Mouse (Mus musculus) kidney, adult 18-20 months (tissue): ENCODE measurements around the gene Rasgef1b.

Experiments used
- DNase-seq: peaks from one replicate; pipeline ENCODE4 v3.0.0; 2021

Rasgef1b gene

GRCm38 (mm10) chr5:99279016-99279757 lies 449.7 kb downstream of the Rasgef1b start:
- DNase-seq: no peak

GRCm38 (mm10) chr5:99278364-99278763 lies 450.5 kb downstream of the Rasgef1b start:
- no peak for DNase-seq

- no peak for DNase-seq
Measured at GRCm38 (mm10) chr5:99277536-99277935, 451.3 kb downstream of the Rasgef1b start.

- DNase-seq: no peak
Measured at GRCm38 (mm10) chr5:99274119-99274563, 454.7 kb downstream of the Rasgef1b start.

- no peak for DNase-seq
Measured at GRCm38 (mm10) chr5:99271531-99271930, 457.3 kb downstream of the Rasgef1b start.

GRCm38 (mm10) chr5:99269131-99269530 lies 459.7 kb downstream of the Rasgef1b start:
- DNase-seq: no peak

- DNase-seq: no peak
Measured at GRCm38 (mm10) chr5:99267338-99267737, 461.5 kb downstream of the Rasgef1b start.

GRCm38 (mm10) chr5:99266301-99266700 lies 462.6 kb downstream of the Rasgef1b start:
- no peak for DNase-seq

- no peak for DNase-seq
Measured at GRCm38 (mm10) chr5:99262197-99262920, 466.5 kb downstream of the Rasgef1b start.

- no peak for DNase-seq
Measured at GRCm38 (mm10) chr5:99261121-99261724, 467.6 kb downstream of the Rasgef1b start.

GRCm38 (mm10) chr5:99258003-99258500 lies 470.8 kb downstream of the Rasgef1b start:
- DNase-seq: no peak

GRCm38 (mm10) chr5:99252203-99253135 lies 476.4 kb downstream of the Rasgef1b start:
- peak; percentile 97 for DNase-seq

- peak; percentile 39 for DNase-seq
Measured at GRCm38 (mm10) chr5:99251379-99252202, 477.3 kb downstream of the Rasgef1b start.

- DNase-seq: no peak
Measured at GRCm38 (mm10) chr5:99250820-99251219, 478.0 kb downstream of the Rasgef1b start.

GRCm38 (mm10) chr5:99248501-99248900 lies 480.4 kb downstream of the Rasgef1b start:
- DNase-seq: peak; percentile 97

GRCm38 (mm10) chr5:99247915-99248314 lies 480.9 kb downstream of the Rasgef1b start:
- no peak for DNase-seq

- DNase-seq: no peak
Measured at GRCm38 (mm10) chr5:99247441-99247840, 481.4 kb downstream of the Rasgef1b start.

GRCm38 (mm10) chr5:99246972-99247371 lies 481.9 kb downstream of the Rasgef1b start:
- no peak for DNase-seq

- DNase-seq: no peak
Measured at GRCm38 (mm10) chr5:99241988-99242740, 486.7 kb downstream of the Rasgef1b start.

- DNase-seq: no peak
Measured at GRCm38 (mm10) chr5:99240501-99240900, 488.4 kb downstream of the Rasgef1b start.

- DNase-seq: no peak
Measured at GRCm38 (mm10) chr5:99239677-99240076, 489.2 kb downstream of the Rasgef1b start.
